Mouse (Mus musculus) heart, postnatal 0 days (tissue): Measurements from ENCODE around the gene Zfp82.

Experiments
- CTCF ChIP-seq: IDR thresholded peaks from 2 replicates; pipeline ENCODE4 v1.5.1; 2016; ENCODE audit warnings: antibody characterized with exemption, control low read depth, low read depth
- EP300 ChIP-seq: IDR thresholded peaks from 2 replicates; pipeline ENCODE4 v1.6.1; 2016; ENCODE audit warnings: antibody characterized with exemption, low read depth

DNA sequence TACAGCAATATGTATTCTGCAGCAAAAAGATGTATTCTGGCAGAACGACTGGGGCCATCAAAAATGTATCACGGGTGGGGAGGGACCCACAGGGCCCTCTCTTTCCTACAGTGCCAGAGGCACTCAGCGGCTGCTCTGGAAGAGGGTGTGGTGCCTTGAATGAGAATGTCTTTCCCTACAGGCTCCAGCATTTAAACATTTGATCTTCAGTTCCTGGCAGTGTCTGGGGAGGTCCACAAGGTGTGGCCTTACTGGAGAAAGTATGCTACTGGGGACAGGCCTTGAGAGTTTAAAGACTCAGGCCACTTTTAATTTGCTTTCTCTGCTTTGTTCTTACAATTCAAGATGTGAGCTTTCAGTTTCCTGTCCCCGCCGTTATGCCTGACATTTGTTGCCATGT lies 43.4 kb upstream of the Zfp82 start:
- TF ChIP-seq CTCF (no peak), EP300 (no peak)
